Mouse (Mus musculus): ENCODE results near the gene Zfp644. TPM values are rescaled to one million over a fixed set of nuclear protein-coding genes. Genes with fewer than 3 reads are reported as not detected.

The Zfp644 gene
- 70.9 and 86.4 TPM in 2 replicates for polyA plus RNA-seq (2014; fragmentation: Nextera tagmentation; extraction: Ambion mirVana)

- H3K4me1 ChIP-seq (replicated peaks; ENCODE audit: control insufficient read depth, insufficient read depth, low read length): peaks cover 12% of the 10 kb centered on the region
- ATAC-seq (replicated peaks; ENCODE audit: low FRiP score): peak; percentile 92
- DNase-seq (ENCODE audit: low spot score): peak; percentile 93
- H3K27ac ChIP-seq (ENCODE audit: low read depth, low read length): peak within 1 kb of the TSS; percentile 98
- no peaks in the 10 kb centered on the region for H3K9me3 ChIP-seq (ENCODE audit: control insufficient read depth, low read length)
- peak within 1 kb of the TSS; percentile 73 for H3K4me2 ChIP-seq (ENCODE audit: low read depth, low read length, severe bottlenecking)
- 2% methylated on average over 71 of the region's 71 CpGs for WGBS
- H3K36me3 ChIP-seq (ENCODE audit: control insufficient read depth, insufficient read depth, low read length): no peaks in the 10 kb centered on the region
- no peaks in the 10 kb centered on the region for H3K27me3 ChIP-seq (ENCODE audit: control insufficient read depth, insufficient read depth, low read length)
- peak within 1 kb of the TSS; percentile 99 for H3K9ac ChIP-seq (ENCODE audit: low read length)
- H3K4me3 ChIP-seq (ENCODE audit: low read depth, low read length): peak within 1 kb of the TSS; percentile 81
These were observed at the start of gene Zfp644 for GRCm38 (mm10) chr5:106696396-106697337. Gene Zfp644 (minus strand): TSS chr5:106697287.

- no peak overlapping the region for H3K27ac ChIP-seq (ENCODE audit: low read depth, low read length)
- WGBS: 60% methylated on average over 6 of the region's 6 CpGs
These were observed 42.6 kb upstream of the Zfp644 start for GRCm38 (mm10) chr5:106739716-106740115.

DNA sequence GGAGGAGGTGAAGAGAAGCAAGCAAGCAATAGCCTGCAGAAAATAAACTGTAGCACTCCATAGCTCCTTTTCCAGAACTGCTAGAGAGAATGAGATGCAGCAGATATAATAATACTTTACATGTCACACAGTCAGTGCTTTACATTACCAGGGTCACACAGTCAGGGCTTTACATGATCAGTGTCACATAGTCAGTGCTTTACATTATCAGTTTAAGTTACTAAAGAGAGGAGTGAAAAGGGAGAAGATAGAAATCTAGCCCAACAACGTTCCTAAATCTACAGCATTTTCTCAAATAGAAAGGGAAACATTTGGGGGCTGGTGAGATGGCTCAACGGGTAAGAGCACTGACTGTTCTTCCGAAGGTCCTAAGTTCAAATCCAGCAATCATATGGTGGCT, 26.4 kb upstream of the Zfp644 start:
- 92% methylated on average over 3 of the region's 3 CpGs for WGBS
- ATAC-seq (replicated peaks; ENCODE audit: low FRiP score): no peak
- no peaks in the 10 kb centered on the region for H3K4me1 ChIP-seq (replicated peaks; ENCODE audit: control insufficient read depth, insufficient read depth, low read length)

More at GRCm38 (mm10) chr5:106739716-106740115, 42.6 kb upstream of the Zfp644 start:
- DNase-seq (ENCODE audit: low spot score) (no peak), ATAC-seq (replicated peaks; ENCODE audit: low FRiP score) (no peak)
- H3K9me3 ChIP-seq (ENCODE audit: control insufficient read depth, low read length): no peaks in the 10 kb centered on the region
- H3K4me3 ChIP-seq (ENCODE audit: low read depth, low read length): no peak overlapping the region
- no peaks in the 10 kb centered on the region for H3K27me3 ChIP-seq (ENCODE audit: control insufficient read depth, insufficient read depth, low read length)
- no peak overlapping the region for H3K4me2 ChIP-seq (ENCODE audit: low read depth, low read length, severe bottlenecking)
- no peak overlapping the region for H3K9ac ChIP-seq (ENCODE audit: low read length)
- no peaks in the 10 kb centered on the region for H3K36me3 ChIP-seq (ENCODE audit: control insufficient read depth, insufficient read depth, low read length)
- no peaks in the 10 kb centered on the region for H3K4me1 ChIP-seq (replicated peaks; ENCODE audit: control insufficient read depth, insufficient read depth, low read length)

GRCm38 (mm10) chr5:106722771-106723170, 25.7 kb upstream of the Zfp644 start:
- Histone ChIP-seq H3K36me3 (ENCODE audit: control insufficient read depth, insufficient read depth, low read length) (no peaks in the 10 kb centered on the region), H3K4me1 (replicated peaks; ENCODE audit: control insufficient read depth, insufficient read depth, low read length) (no peaks in the 10 kb centered on the region), H3K27ac (ENCODE audit: low read depth, low read length) (no peak overlapping the region), H3K9ac (ENCODE audit: low read length) (no peak overlapping the region), H3K4me3 (ENCODE audit: low read depth, low read length) (no peak overlapping the region), H3K4me2 (ENCODE audit: low read depth, low read length, severe bottlenecking) (no peak overlapping the region), H3K9me3 (ENCODE audit: control insufficient read depth, low read length) (no peaks in the 10 kb centered on the region), H3K27me3 (ENCODE audit: control insufficient read depth, insufficient read depth, low read length) (no peaks in the 10 kb centered on the region)
- 86% methylated on average over 5 of the region's 5 CpGs for WGBS
- DNase-seq (ENCODE audit: low spot score): no peak
- no peak for ATAC-seq (replicated peaks; ENCODE audit: low FRiP score)

More for the DNA sequence above, 26.4 kb upstream of the Zfp644 start:
- no peak for DNase-seq (ENCODE audit: low spot score)
- no peaks in the 10 kb centered on the region for H3K27me3 ChIP-seq (ENCODE audit: control insufficient read depth, insufficient read depth, low read length)
- H3K9ac ChIP-seq (ENCODE audit: low read length): no peak overlapping the region
- no peak overlapping the region for H3K27ac ChIP-seq (ENCODE audit: low read depth, low read length)
- no peak overlapping the region for H3K4me2 ChIP-seq (ENCODE audit: low read depth, low read length, severe bottlenecking)
- no peak overlapping the region for H3K4me3 ChIP-seq (ENCODE audit: low read depth, low read length)
- no peaks in the 10 kb centered on the region for H3K36me3 ChIP-seq (ENCODE audit: control insufficient read depth, insufficient read depth, low read length)
- no peaks in the 10 kb centered on the region for H3K9me3 ChIP-seq (ENCODE audit: control insufficient read depth, low read length)

- H3K4me3 ChIP-seq (ENCODE audit: low read depth, low read length): no peak overlapping the region
- H3K9me3 ChIP-seq (ENCODE audit: control insufficient read depth, low read length): no peaks in the 10 kb centered on the region
- peak; percentile 58; the same call in 1 of the 2 replicates for ATAC-seq (replicated peaks; ENCODE audit: low FRiP score)
- no peaks in the 10 kb centered on the region for H3K36me3 ChIP-seq (ENCODE audit: control insufficient read depth, insufficient read depth, low read length)
- 0 out of 2 replicates have a peak overlapping the region, but pooled peaks have one; percentile 18 for H3K4me2 ChIP-seq (ENCODE audit: low read depth, low read length, severe bottlenecking)
- no peaks in the 10 kb centered on the region for H3K27me3 ChIP-seq (ENCODE audit: control insufficient read depth, insufficient read depth, low read length)
- H3K4me1 ChIP-seq (replicated peaks; ENCODE audit: control insufficient read depth, insufficient read depth, low read length): peaks cover 5% of the 10 kb centered on the region; the same call in 1 of the 2 replicates
- peak overlapping the region; percentile 41 for H3K27ac ChIP-seq (ENCODE audit: low read depth, low read length)
- WGBS: 12% methylated on average over 3 of the region's 3 CpGs
- H3K9ac ChIP-seq (ENCODE audit: low read length): peak overlapping the region; percentile 37; the same call in 1 of the 2 replicates
- no peak for DNase-seq (ENCODE audit: low spot score)
These were observed 14.8 kb upstream of the Zfp644 start for GRCm38 (mm10) chr5:106711870-106712277.

GRCm38 (mm10) chr5:106711220-106711726, 14.2 kb upstream of the Zfp644 start:
- H3K27me3 ChIP-seq (ENCODE audit: control insufficient read depth, insufficient read depth, low read length): no peaks in the 10 kb centered on the region
- peaks cover 5% of the 10 kb centered on the region; the same call in 1 of the 2 replicates for H3K4me1 ChIP-seq (replicated peaks; ENCODE audit: control insufficient read depth, insufficient read depth, low read length)
- no peaks in the 10 kb centered on the region for H3K9me3 ChIP-seq (ENCODE audit: control insufficient read depth, low read length)
- DNase-seq (ENCODE audit: low spot score) (no peak), ATAC-seq (replicated peaks; ENCODE audit: low FRiP score) (peak; percentile 51; the same call in 1 of the 2 replicates)
- no peak overlapping the region for H3K27ac ChIP-seq (ENCODE audit: low read depth, low read length)
- H3K4me3 ChIP-seq (ENCODE audit: low read depth, low read length): no peak overlapping the region
- WGBS: 74% methylated on average over 5 of the region's 5 CpGs
- no peaks in the 10 kb centered on the region for H3K36me3 ChIP-seq (ENCODE audit: control insufficient read depth, insufficient read depth, low read length)
- H3K9ac ChIP-seq (ENCODE audit: low read length): peak overlapping the region; percentile 37; the same call in 1 of the 2 replicates
- no peak overlapping the region for H3K4me2 ChIP-seq (ENCODE audit: low read depth, low read length, severe bottlenecking)

DNA sequence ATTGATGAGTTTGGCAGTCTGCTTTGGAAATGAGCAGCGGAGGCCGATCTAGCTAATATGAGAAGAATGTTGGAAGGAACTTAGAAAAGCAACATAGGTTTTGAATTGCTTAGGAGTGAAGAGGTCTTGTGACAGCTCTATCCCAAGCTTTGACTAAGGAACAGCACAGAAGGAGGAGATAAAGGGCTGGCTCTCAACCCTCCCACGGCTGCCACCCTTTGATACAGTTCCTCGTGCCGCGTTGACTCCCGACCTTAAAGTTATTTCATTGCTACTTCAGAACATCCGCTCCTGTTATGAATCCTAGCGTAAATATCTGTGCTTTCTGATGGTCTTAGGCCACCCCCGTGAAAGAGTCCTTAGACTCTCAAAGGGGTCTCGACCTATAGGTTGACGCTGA, 13.5 kb upstream of the Zfp644 start:
- Histone ChIP-seq H3K27me3 (ENCODE audit: control insufficient read depth, insufficient read depth, low read length) (no peaks in the 10 kb centered on the region), H3K27ac (ENCODE audit: low read depth, low read length) (no peak overlapping the region), H3K4me1 (replicated peaks; ENCODE audit: control insufficient read depth, insufficient read depth, low read length) (peaks cover 5% of the 10 kb centered on the region; the same call in 1 of the 2 replicates), H3K4me3 (ENCODE audit: low read depth, low read length) (no peak overlapping the region), H3K36me3 (ENCODE audit: control insufficient read depth, insufficient read depth, low read length) (no peaks in the 10 kb centered on the region), H3K4me2 (ENCODE audit: low read depth, low read length, severe bottlenecking) (no peak overlapping the region), H3K9me3 (ENCODE audit: control insufficient read depth, low read length) (no peaks in the 10 kb centered on the region), H3K9ac (ENCODE audit: low read length) (no peak overlapping the region)
- no peak for DNase-seq (ENCODE audit: low spot score)
- ATAC-seq (replicated peaks; ENCODE audit: low FRiP score): no peak
- 83% methylated on average over 12 of the region's 12 CpGs for WGBS

GRCm38 (mm10) chr5:106710085-106710409, 13.0 kb upstream of the Zfp644 start:
- Histone ChIP-seq H3K27ac (ENCODE audit: low read depth, low read length) (no peak overlapping the region), H3K27me3 (ENCODE audit: control insufficient read depth, insufficient read depth, low read length) (no peaks in the 10 kb centered on the region), H3K9me3 (ENCODE audit: control insufficient read depth, low read length) (no peaks in the 10 kb centered on the region), H3K4me2 (ENCODE audit: low read depth, low read length, severe bottlenecking) (no peak overlapping the region), H3K4me3 (ENCODE audit: low read depth, low read length) (no peak overlapping the region), H3K9ac (ENCODE audit: low read length) (no peak overlapping the region), H3K36me3 (ENCODE audit: control insufficient read depth, insufficient read depth, low read length) (no peaks in the 10 kb centered on the region), H3K4me1 (replicated peaks; ENCODE audit: control insufficient read depth, insufficient read depth, low read length) (peaks cover 5% of the 10 kb centered on the region; the same call in 1 of the 2 replicates)
- WGBS: 53% methylated on average over 2 of the region's 2 CpGs
- DNase-seq (ENCODE audit: low spot score): no peak
- no peak for ATAC-seq (replicated peaks; ENCODE audit: low FRiP score)
